Mouse (Mus musculus) lung, postnatal 25 days (tissue): Measurements from ENCODE around the gene Klhdc1.
A peak's percentile ranks its signal among the peaks of the same experiment; 100 is the strongest.

Experiments used
- DNase-seq: peaks from one replicate; pipeline ENCODE4 v3.0.0; 2022; ENCODE audit warnings: low spot score

Klhdc1 gene

GRCm38 (mm10) chr12:69297411-69298150, 56.6 kb downstream of the Klhdc1 start:
- no peak for DNase-seq

DNA sequence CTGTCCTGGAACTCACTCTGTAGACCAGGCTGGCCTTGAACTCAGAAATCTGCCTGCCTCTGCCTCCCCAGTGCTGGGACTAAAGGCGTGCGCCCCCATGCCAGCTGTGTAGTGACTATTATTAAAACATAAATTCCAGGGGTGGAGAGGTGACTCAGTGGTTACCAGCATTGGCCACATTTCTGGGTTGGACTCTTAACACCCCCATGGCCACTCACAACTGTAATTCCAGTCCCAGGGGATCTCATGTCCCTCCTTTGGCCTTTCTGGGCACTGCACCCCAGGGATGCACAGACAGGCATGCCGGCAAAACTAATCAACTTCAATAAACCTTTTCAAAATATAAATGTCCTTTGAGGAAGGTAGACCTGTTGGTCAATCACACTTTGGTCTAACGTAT, 57.3 kb downstream of the Klhdc1 start:
- no peak for DNase-seq

- peak; percentile 75 for DNase-seq
Measured at GRCm38 (mm10) chr12:69299231-69299630, 58.3 kb downstream of the Klhdc1 start.

DNA sequence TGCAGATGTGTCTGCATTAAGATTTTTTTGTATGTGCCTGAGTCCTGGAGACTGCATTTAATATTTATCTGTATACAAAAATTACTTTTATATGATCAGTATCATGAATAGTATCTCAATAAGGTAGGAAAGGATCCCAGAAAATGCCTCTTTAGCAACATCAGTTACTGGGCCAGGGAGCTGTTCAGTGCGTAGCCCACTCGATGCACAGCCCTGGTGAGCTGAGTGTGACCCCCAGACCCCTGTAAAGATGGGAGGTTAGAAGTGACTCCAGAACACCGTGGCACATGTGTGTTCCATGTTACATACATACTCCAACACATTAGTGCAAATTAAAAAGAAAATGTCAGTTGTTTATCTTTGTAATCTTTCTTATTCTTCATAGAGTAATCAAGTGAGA, 58.9 kb downstream of the Klhdc1 start:
- DNase-seq = no peak

DNA sequence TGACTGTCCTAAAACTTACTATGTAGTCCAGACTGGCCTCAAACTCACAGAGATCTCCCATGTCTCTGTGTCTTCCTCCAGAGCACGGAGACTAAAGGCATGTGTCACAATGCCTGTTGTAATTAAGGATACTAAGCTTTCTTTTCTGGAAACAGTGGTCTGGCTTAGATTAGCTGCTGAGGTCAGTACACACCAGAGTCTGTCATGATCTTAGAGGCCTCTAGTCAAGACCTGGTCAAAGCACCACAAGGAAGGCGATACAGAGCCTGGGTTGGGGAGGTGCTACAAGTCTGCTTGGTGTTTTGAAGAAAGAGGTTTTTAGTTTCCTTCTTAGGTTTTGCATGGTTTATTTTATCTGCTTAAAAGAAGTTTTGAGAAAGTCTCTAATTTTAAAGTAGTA, 59.4 kb downstream of the Klhdc1 start:
- no peak for DNase-seq

DNA sequence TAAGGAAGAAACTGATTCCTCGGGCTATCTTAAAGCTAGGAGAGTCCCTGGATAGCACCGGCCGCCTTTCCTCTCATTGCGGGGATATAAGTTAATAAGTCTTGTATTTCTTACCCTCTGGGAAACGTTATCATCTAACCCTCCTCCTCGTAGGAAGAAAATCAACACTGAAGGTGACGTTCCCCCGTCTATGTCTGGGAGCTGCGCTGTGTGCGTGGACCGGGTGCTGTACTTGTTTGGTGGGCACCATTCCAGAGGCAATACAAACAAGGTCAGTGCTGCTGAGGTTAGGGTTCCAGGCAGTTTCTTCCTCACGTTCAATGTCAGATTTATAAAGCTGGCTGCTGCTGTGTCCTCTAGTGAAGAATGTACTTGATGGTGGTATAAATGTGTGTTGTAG, 61.2 kb downstream of the Klhdc1 start:
- no peak for DNase-seq

GRCm38 (mm10) chr12:69304051-69304450, 63.1 kb downstream of the Klhdc1 start:
- no peak for DNase-seq

DNA sequence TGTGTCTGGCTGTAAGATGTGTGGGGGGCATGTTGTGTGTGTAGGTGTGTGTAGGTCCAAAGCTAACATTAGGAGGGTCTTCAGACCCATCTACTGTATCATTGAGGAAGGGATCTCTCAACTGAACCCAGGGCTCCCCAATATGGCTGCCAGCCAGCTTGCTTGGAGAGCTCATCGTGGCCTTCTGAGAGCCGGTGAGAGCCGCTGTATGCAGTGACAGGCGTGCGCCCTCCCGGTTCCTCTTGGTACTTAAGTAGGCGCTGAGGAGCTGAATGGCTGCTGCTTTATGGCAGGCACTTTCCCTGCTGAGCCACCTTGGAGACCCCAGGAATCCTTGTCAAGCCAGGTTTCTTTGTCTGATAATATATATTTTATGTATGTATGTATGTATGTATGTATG, 65.4 kb downstream of the Klhdc1 start:
- no peak for DNase-seq

DNA sequence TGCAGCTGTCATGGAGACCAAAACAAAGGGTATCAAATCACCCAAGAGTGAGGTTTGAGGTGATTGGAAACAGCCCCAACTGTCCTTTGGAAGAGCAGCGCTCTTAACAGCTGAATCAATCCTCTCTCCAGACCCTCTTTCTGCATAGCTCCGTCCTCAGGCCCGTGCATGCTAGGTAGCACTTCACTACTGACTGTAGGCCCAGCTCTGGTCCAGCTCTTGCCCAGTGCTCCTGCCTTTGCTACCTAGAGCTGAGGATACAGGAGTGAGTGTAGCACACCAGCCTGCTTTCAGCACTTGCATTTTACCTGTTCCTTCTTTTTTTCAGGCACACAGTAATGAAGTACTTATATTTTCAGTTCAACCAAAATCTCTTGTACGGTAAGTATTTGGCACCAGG, 68.7 kb downstream of the Klhdc1 start:
- DNase-seq = no peak

DNA sequence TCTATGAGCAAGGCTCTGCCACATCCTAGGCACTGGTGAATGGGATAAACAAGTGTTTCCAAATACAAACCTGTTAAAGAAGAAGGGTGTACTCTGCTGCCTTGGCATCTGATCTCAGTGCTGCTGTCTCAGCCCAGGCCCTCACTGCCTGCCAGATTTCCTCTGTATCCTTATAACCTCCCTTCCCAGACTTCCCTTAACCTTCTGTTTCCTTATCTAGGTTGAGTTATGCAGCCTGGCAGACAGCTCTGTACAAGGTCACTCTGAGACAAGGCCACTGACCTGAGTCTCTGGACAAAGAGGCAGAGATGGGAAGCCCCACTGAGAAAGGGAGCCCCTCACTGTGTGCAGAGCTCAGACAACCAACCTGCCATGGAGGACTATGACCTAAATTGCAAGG, 77.5 kb downstream of the Klhdc1 start:
- DNase-seq = no peak

GRCm38 (mm10) chr12:69331187-69331586, 90.2 kb downstream of the Klhdc1 start:
- DNase-seq = peak; percentile 59

DNA sequence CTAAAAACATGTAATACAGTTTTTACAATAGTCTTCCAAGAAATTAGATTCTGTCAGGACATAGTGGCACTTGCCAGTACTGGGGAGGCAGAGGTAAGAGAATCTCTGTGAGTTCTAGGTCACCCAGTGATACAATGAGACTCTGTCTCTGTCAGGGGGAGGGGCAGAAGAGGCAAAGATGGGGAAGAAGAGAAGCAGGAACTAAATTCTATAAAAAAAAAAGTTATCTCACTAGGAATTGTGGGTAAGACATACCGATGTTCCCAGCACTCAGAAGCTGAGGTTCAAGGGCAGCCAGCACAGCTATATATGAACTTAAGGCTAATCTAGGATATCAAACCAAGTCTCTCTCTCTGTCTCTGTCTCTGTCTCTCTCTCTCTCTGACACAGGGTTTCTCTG, 91.2 kb downstream of the Klhdc1 start:
- DNase-seq = peak; percentile 2

DNA sequence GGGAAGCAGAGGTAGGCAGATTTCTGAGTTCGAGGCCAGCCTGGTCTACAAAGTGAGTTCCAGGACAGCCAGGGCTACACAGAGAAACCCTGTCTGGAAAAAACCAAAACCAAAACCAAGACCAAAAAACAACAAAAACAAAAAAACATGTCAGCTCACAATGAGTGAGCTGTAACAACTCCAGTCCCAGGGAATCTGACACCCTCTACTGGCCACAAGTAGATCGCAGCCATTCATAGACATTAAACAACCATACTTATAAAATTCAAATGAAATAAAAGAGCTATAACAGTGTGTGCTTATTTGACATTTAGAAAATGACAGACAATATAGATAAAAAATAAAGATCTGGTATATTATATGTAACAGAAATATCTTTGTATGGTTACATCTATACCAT, 92.6 kb downstream of the Klhdc1 start:
- DNase-seq = peak; percentile 42
